Comparison of ENCODE assay signal across 25 mouse cellular contexts in genomic region chr3:50306334-50306733, GRCm38 (mm10).
A peak's percentile ranks its signal among the peaks of the same experiment; 100 is the strongest.
DNase-seq lines count a peak whose midpoint lies in the region; ATAC-seq and TF ChIP-seq lines count a peak whose summit lies in the region.
"Had no signal": no experiment of that assay in that cellular context is flagged by ENCODE, and none has a peak within 500 bp of the region (broad histone marks: within the 10 kb centered on the region; RNA-seq: fewer than 3 reads in every experiment).

No protein-coding gene starts in this region.

- no peak overlapping the region for H3K4me2 ChIP-seq in embryonic facial prominence, embryonic 14.5 days (ENCODE audit: low read depth, low read length)
- H3K4me2 ChIP-seq in hindbrain, embryonic 16.5 days (ENCODE audit: low read length): no peak overlapping the region
- H3K4me2 ChIP-seq in hindbrain, embryonic 11.5 days (replicated peaks; ENCODE audit: low read depth, low read length): no peak overlapping the region
- no peak overlapping the region for H3K4me2 ChIP-seq in forebrain, postnatal 0 days (ENCODE audit: low read depth)
- H3K4me2 ChIP-seq: embryonic facial prominence, embryonic 13.5 days; heart, embryonic 13.5 days; limb, embryonic 13.5 days; liver, embryonic 12.5 days; midbrain, embryonic 13.5 days; neural tube, embryonic 13.5 days had no signal

- no peak; the same call in 1 of the 2 replicates for ATAC-seq in embryonic facial prominence, embryonic 14.5 days (ENCODE audit: low read depth)
- ATAC-seq in hindbrain, embryonic 16.5 days: peak; percentile 67
- ATAC-seq in hindbrain, embryonic 11.5 days (ENCODE audit: low FRiP score): no peak
- peak; percentile 86 for ATAC-seq in forebrain, postnatal 0 days
- no peak for ATAC-seq in frontal cortex, adult (ENCODE audit: low TSS enrichment)
- ATAC-seq: intestine, postnatal 0 days; liver, embryonic 12.5 days; midbrain, embryonic 13.5 days had no signal

- no peak overlapping the region for H3K9ac ChIP-seq in embryonic facial prominence, embryonic 14.5 days (ENCODE audit: low read depth, low read length)
- no peak overlapping the region for H3K9ac ChIP-seq in hindbrain, embryonic 16.5 days (ENCODE audit: low read depth, low read length)
- no peak overlapping the region for H3K9ac ChIP-seq in hindbrain, embryonic 11.5 days (ENCODE audit: low read depth, low read length)
- H3K9ac ChIP-seq in forebrain, postnatal 0 days: no peak overlapping the region
- H3K9ac ChIP-seq: embryonic facial prominence, embryonic 13.5 days; heart, embryonic 13.5 days; limb, embryonic 13.5 days; liver, embryonic 12.5 days; midbrain, embryonic 13.5 days; neural tube, embryonic 13.5 days had no signal

- no peak for TF ChIP-seq CTCF in forebrain, postnatal 0 days (IDR thresholded peaks at IDR 0.05; ENCODE audit: low read depth)

- no peaks in the 10 kb centered on the region for H3K36me3 ChIP-seq in embryonic facial prominence, embryonic 14.5 days (ENCODE audit: control insufficient read depth, insufficient read depth, low read length)
- H3K36me3 ChIP-seq in embryonic facial prominence, embryonic 10.5 days (replicated peaks): no peaks in the 10 kb centered on the region
- H3K36me3 ChIP-seq in hindbrain, embryonic 16.5 days (ENCODE audit: control insufficient read depth, insufficient read depth, low read length): no peaks in the 10 kb centered on the region
- no peaks in the 10 kb centered on the region for H3K36me3 ChIP-seq in hindbrain, embryonic 11.5 days (ENCODE audit: control insufficient read depth, insufficient read depth, low read length)
- no peaks in the 10 kb centered on the region for H3K36me3 ChIP-seq in forebrain, postnatal 0 days (ENCODE audit: insufficient read depth)
- H3K36me3 ChIP-seq: embryonic facial prominence, embryonic 13.5 days; heart, embryonic 13.5 days; limb, embryonic 13.5 days; liver, embryonic 12.5 days; midbrain, embryonic 13.5 days; neural tube, embryonic 13.5 days had no signal

- H3K4me1 ChIP-seq in embryonic facial prominence, embryonic 14.5 days (ENCODE audit: control insufficient read depth, insufficient read depth, low read length): 0 out of 2 replicates have a peak, but pooled peaks cover 4% of the 10 kb centered on the region
- peaks cover 5% of the 10 kb centered on the region for H3K4me1 ChIP-seq in embryonic facial prominence, embryonic 10.5 days
- H3K4me1 ChIP-seq in hindbrain, embryonic 16.5 days (ENCODE audit: control insufficient read depth, insufficient read depth, low read depth, low read length): no peaks in the 10 kb centered on the region
- H3K4me1 ChIP-seq in hindbrain, embryonic 11.5 days (replicated peaks; ENCODE audit: control insufficient read depth, insufficient read depth, low read length): no peaks in the 10 kb centered on the region
- H3K4me1 ChIP-seq in forebrain, postnatal 0 days (ENCODE audit: insufficient read depth): no peaks in the 10 kb centered on the region; the same call in 1 of the 2 replicates
- H3K4me1 ChIP-seq: liver, embryonic 12.5 days had no signal

- H3K4me3 ChIP-seq in embryonic facial prominence, embryonic 14.5 days (ENCODE audit: low read depth, low read length): no peak overlapping the region
- H3K4me3 ChIP-seq in embryonic facial prominence, embryonic 10.5 days: no peak overlapping the region
- H3K4me3 ChIP-seq in hindbrain, embryonic 16.5 days (ENCODE audit: low read length): no peak overlapping the region
- no peak overlapping the region for H3K4me3 ChIP-seq in hindbrain, embryonic 11.5 days (ENCODE audit: low read depth, low read length)
- H3K4me3 ChIP-seq in forebrain, postnatal 0 days (ENCODE audit: low read depth, low read length): no peak overlapping the region
- H3K4me3 ChIP-seq: embryonic facial prominence, embryonic 13.5 days; heart, adult 2 months; heart, embryonic 13.5 days; limb, embryonic 13.5 days; liver, embryonic 12.5 days; midbrain, embryonic 13.5 days; myocyte; neural tube, embryonic 13.5 days had no signal

- WGBS in embryonic facial prominence, embryonic 14.5 days: 87% methylated on average over 8 of the region's 8 CpGs
- 90% methylated on average over 8 of the region's 8 CpGs for WGBS in embryonic facial prominence, embryonic 10.5 days
- WGBS in hindbrain, embryonic 16.5 days: 75% methylated on average over 8 of the region's 8 CpGs
- WGBS in hindbrain, embryonic 11.5 days: 94% methylated on average over 8 of the region's 8 CpGs
- 43% methylated on average over 8 of the region's 8 CpGs for WGBS in forebrain, postnatal 0 days

- no peaks in the 10 kb centered on the region for H3K9me3 ChIP-seq in embryonic facial prominence, embryonic 14.5 days (ENCODE audit: control insufficient read depth, low read length)
- H3K9me3 ChIP-seq in embryonic facial prominence, embryonic 10.5 days: no peaks in the 10 kb centered on the region
- H3K9me3 ChIP-seq in hindbrain, embryonic 16.5 days (ENCODE audit: control insufficient read depth, low read length): no peaks in the 10 kb centered on the region
- H3K9me3 ChIP-seq in hindbrain, embryonic 11.5 days (ENCODE audit: control insufficient read depth, low read length): no peaks in the 10 kb centered on the region
- no peaks in the 10 kb centered on the region for H3K9me3 ChIP-seq in forebrain, postnatal 0 days (ENCODE audit: low read length)
- H3K9me3 ChIP-seq: embryonic facial prominence, embryonic 13.5 days; heart, embryonic 13.5 days; limb, embryonic 13.5 days; liver, embryonic 12.5 days; midbrain, embryonic 13.5 days; neural tube, embryonic 13.5 days had no signal

- H3K27me3 ChIP-seq in embryonic facial prominence, embryonic 14.5 days (replicated peaks; ENCODE audit: control insufficient read depth, insufficient read depth, low read length): no peaks in the 10 kb centered on the region
- no peaks in the 10 kb centered on the region for H3K27me3 ChIP-seq in embryonic facial prominence, embryonic 10.5 days (replicated peaks; ENCODE audit: low read depth, poor library complexity, severe bottlenecking)
- H3K27me3 ChIP-seq in hindbrain, embryonic 16.5 days (replicated peaks; ENCODE audit: control insufficient read depth, insufficient read depth, low read length): no peaks in the 10 kb centered on the region; the same call in 1 of the 2 replicates
- no peaks in the 10 kb centered on the region for H3K27me3 ChIP-seq in hindbrain, embryonic 11.5 days (ENCODE audit: control insufficient read depth, insufficient read depth, low read length)
- no peaks in the 10 kb centered on the region for H3K27me3 ChIP-seq in forebrain, postnatal 0 days (ENCODE audit: insufficient read depth, low read length)
- H3K27me3 ChIP-seq: embryonic facial prominence, embryonic 13.5 days; heart, embryonic 13.5 days; limb, embryonic 13.5 days; liver, embryonic 12.5 days; midbrain, embryonic 13.5 days; neural tube, embryonic 13.5 days had no signal

- H3K27ac ChIP-seq in embryonic facial prominence, embryonic 14.5 days (replicated peaks; ENCODE audit: low read depth, low read length): no peak overlapping the region
- no peak overlapping the region for H3K27ac ChIP-seq in embryonic facial prominence, embryonic 10.5 days (replicated peaks)
- no peak overlapping the region for H3K27ac ChIP-seq in hindbrain, embryonic 16.5 days (ENCODE audit: low read depth, low read length)
- H3K27ac ChIP-seq in hindbrain, embryonic 11.5 days (ENCODE audit: low read depth, low read length): no peak overlapping the region
- no peak overlapping the region for H3K27ac ChIP-seq in forebrain, postnatal 0 days (ENCODE audit: low read depth, low read length)
- H3K27ac ChIP-seq: embryonic facial prominence, embryonic 13.5 days; heart, adult 2 months; heart, embryonic 13.5 days; limb, embryonic 13.5 days; liver, embryonic 12.5 days; midbrain, embryonic 13.5 days had no signal

- DNase-seq in embryonic facial prominence, embryonic 14.5 days (ENCODE audit: low spot score): peak; percentile 11
- DNase-seq in embryonic facial prominence, embryonic 10.5 days (ENCODE audit: low spot score): no peak
- no peak for DNase-seq in hindbrain, embryonic 11.5 days (ENCODE audit: low spot score)
- peak; percentile 66 to 80 for DNase-seq in cerebellum, postnatal 14 days
- DNase-seq in forebrain, postnatal 0 days: peak; percentile 52
- DNase-seq: adrenal gland, adult 2 months; gastrocnemius, postnatal 25 days; heart, adult 2 months; heart, postnatal 14 days; kidney, postnatal 25 days; layer of hippocampus, postnatal 36 days; lung, adult 18-20 months; retina, postnatal 1 day; right cerebral cortex, postnatal 25 days; spleen, adult 18-20 months had no signal

Comparison
In these comparisons a context has a peak if more than half of its experiments do, and no peak if none do; other contexts are left out.
1. ATAC-seq: peak in hindbrain, embryonic 16.5 days (single experiment) and forebrain, postnatal 0 days (single experiment); none in embryonic facial prominence, embryonic 14.5 days (single experiment), hindbrain, embryonic 11.5 days (single experiment) and frontal cortex, adult (single experiment).
2. DNase-seq: peak in embryonic facial prominence, embryonic 14.5 days (single experiment), cerebellum, postnatal 14 days (2 of 2) and forebrain, postnatal 0 days (single experiment); none in embryonic facial prominence, embryonic 10.5 days (single experiment) and hindbrain, embryonic 11.5 days (single experiment).